Mouse (Mus musculus) lung, postnatal 0 days (tissue): ENCODE measurements around the gene Mrps18c. TPM values are rescaled to one million over a fixed set of nuclear protein-coding genes. Genes with fewer than 3 reads are reported as not detected.

Experiments used
- ATAC-seq: fragments of 200-750 bp; cut with Nextera tagmentation; 2 replicates; pipeline ENCODE4 v1.8.0; 2017; ENCODE audit warnings: moderate library complexity
- DNase-seq: peaks from one replicate; pipeline ENCODE4 v3.0.0-alpha.2; 2016; ENCODE audit warnings: low spot score
- H3K27ac ChIP-seq: fragments of 300-500 bp; sonication (generic); 2 replicates; pipeline ENCODE4 v1.5.1; 2014; ENCODE audit warnings: antibody characterized with exemption, mild to moderate bottlenecking, low read length, mixed read lengths
- H3K27me3 ChIP-seq: fragments of 300-500 bp; sonication (generic); replicated peaks from 2 replicates; pipeline ENCODE4 v1.6.1; 2014; ENCODE audit warnings: low read length, mixed read lengths; ENCODE audit not compliant: insufficient read depth
- H3K36me3 ChIP-seq: fragments of 300-500 bp; sonication (generic); 2 replicates; pipeline ENCODE4 v1.6.1; 2014; ENCODE audit warnings: low read length, mixed read lengths; ENCODE audit not compliant: insufficient read depth
- H3K4me1 ChIP-seq: fragments of 300-500 bp; sonication (generic); 2 replicates; pipeline ENCODE4 v1.6.1; 2014; ENCODE audit warnings: antibody characterized with exemption, low read depth, low read length, mixed read lengths; ENCODE audit not compliant: insufficient read depth
- H3K4me2 ChIP-seq: fragments of 300-500 bp; sonication (generic); replicated peaks from 2 replicates; pipeline ENCODE4 v1.6.1; 2014; ENCODE audit warnings: low read depth, mild to moderate bottlenecking, low read length, moderate library complexity, mixed read lengths
- H3K4me3 ChIP-seq: fragments of 300-500 bp; sonication (generic); 2 replicates; pipeline ENCODE4 v1.5.1; 2014; ENCODE audit warnings: low read depth, low read length
- H3K9ac ChIP-seq: fragments of 300-500 bp; sonication (generic); replicated peaks from 2 replicates; pipeline ENCODE4 v1.6.1; 2014; ENCODE audit warnings: low read depth, mild to moderate bottlenecking
- H3K9me3 ChIP-seq: fragments of 300-500 bp; sonication (generic); 2 replicates; pipeline ENCODE4 v1.6.1; 2016; ENCODE audit warnings: low read length, mixed read lengths
- CTCF ChIP-seq: IDR thresholded peaks from 2 replicates; pipeline ENCODE4 v1.5.1; 2016; ENCODE audit warnings: antibody characterized with exemption, mild to moderate bottlenecking
- EP300 ChIP-seq: IDR thresholded peaks from 2 replicates; pipeline ENCODE4 v1.6.1; 2016; ENCODE audit warnings: antibody characterized with exemption, mild to moderate bottlenecking, control low read depth
- WGBS: fragments of 180-500 bp; shearing (Covaris S2); extraction: QIAGEN DNeasy Blood & Tissue Kit; methylation state at CpG from one replicate; pipeline ENCODE4 v1.1.7; 2014; 5-methylcytosine and 5-hydroxymethylcytosine counted together
- polyA plus RNA-seq: library from polyadenylated mRNA; unstranded; fragments of >200 nt; fragmentation: Nextera tagmentation; extraction: Ambion mirVana; gene quantifications from 2 replicates; pipeline ENCODE4 v1.2.1, GENCODE M21; 2015

Mrps18c gene
- polyA plus RNA-seq, 1 experiment from 2014 or later, result 145 TPM

DNA sequence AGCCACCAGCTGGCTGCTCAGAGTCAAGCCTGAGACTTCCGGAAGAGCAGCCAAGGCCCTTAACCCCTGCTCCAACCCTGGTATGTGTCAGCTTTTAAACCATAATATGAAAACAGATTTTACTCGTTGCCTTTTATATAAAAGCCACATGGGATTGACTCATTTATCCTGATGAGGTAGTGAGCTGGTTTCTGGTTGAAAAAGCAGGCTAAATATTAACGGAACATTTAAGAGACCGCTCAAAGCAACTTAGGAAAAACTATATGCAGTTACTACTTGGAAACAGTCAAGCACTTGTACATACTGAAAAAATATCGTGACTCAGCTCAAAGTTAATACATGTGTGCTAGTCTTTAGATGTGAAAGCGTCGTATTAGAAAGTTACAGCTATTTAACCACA, 6.2 kb upstream of the Mrps18c start:
- no peaks in the 10 kb centered on the region for H3K27me3 ChIP-seq
- no peak overlapping the region for H3K9ac ChIP-seq
- ATAC-seq (no peak), DNase-seq (no peak)
- no peaks in the 10 kb centered on the region for H3K36me3 ChIP-seq
- H3K4me2 ChIP-seq, result no peak overlapping the region
- no peak for TF ChIP-seq CTCF
- no peak for TF ChIP-seq EP300
- no peaks in the 10 kb centered on the region for H3K4me1 ChIP-seq
- H3K27ac ChIP-seq, result no peak overlapping the region
- 84% methylated on average over 7 of the region's 7 CpGs for WGBS
- no peaks in the 10 kb centered on the region for H3K9me3 ChIP-seq
- H3K4me3 ChIP-seq, result no peak overlapping the region

DNA sequence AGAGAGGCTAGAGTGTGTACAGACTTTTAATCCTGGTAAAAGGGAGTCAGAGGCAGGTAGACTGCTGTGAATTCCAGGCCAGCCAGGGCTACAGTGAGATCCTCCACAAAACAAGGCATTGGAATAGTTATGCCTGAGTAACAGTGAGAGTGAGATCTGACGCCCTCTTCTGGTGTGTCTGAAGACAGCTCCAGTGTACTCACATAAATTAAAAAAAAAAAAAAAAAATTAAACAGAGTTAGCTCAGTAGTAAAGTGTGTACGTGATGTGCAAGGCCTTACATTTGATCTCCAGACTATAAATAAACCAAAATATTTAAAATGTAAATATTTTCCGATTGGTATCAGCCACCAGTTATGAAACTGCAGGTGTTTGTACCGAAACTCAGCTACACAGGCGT, 4.3 kb upstream of the Mrps18c start:
- Histone ChIP-seq H3K36me3 (no peaks in the 10 kb centered on the region), H3K9me3 (no peaks in the 10 kb centered on the region), H3K4me2 (no peak overlapping the region), H3K27ac (no peak overlapping the region), H3K4me1 (0 out of 2 replicates have a peak, but pooled peaks cover under 1% of the 10 kb centered on the region), H3K9ac (no peak overlapping the region), H3K4me3 (no peak overlapping the region), H3K27me3 (no peaks in the 10 kb centered on the region)
- TF ChIP-seq EP300 (no peak), CTCF (no peak)
- 70% methylated on average over 5 of the region's 5 CpGs for WGBS
- no peak for DNase-seq
- ATAC-seq, result no peak

DNA sequence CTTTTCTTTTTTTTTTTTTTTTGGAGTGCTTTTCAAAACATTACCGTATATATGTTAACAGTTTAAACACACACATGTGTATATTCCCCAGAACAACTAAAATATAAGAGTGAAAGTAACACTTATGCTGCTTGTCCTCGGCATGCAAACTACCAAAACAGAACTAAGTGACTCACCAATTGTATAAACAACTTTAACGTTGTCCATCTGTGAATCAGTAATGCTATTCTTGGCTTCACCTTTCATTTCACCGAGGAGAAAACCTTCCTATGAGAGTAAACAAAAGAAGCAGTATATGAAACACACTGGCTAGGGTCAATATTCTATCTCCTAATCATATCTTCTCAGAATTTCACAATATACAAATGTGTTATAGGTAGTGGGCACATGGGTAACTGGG, 19.9 kb downstream of the Mrps18c start:
- TF ChIP-seq EP300, result no peak
- no peak for TF ChIP-seq CTCF
- no peak for ATAC-seq
- DNase-seq, result no peak

DNA sequence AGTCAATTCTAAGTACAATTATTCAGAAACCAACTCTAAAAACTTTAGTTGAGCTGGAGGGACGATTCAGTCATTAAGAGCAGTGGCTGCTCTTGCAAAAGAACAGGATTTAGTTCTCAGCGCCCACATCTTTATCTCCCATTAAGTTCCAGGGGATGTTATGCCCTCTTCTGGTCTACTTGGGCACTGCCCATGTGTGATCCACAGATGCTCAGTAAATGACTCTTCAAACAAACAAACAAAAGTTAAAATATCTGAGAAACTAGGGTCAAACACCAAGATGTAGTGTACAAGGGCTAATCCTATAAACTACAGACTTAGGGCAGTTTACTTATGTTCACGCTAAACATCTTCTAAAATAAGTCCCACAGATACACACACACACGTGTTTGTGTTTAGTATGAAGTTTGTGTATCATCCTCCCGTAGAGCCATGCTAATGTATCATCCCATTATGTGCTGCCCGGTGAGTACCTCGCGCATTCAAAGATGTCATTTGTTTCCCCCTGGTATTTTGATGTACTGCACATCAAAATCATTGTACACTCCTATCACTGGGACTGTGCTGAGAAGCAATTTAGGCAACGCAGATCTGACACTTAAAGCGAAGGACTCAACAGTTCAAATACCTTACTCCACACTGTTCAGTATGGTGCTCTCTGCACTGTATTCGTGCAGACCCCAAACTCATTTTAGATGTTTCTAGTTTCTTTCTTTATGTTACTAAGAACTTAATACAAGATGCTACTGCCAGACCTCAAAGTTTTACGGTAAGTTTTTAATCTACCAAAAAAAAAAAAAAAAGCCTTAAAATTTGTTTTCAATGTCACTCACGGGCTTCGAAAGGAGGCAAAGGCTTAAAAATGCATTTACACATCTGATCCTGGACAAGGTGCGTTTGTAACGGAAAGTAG, 21.4 kb downstream of the Mrps18c start:
- peak overlapping the region; percentile 86 for H3K9ac ChIP-seq
- peak overlapping the region; percentile 86 for H3K4me3 ChIP-seq
- H3K9me3 ChIP-seq, result no peaks in the 10 kb centered on the region
- no peaks in the 10 kb centered on the region for H3K36me3 ChIP-seq
- peak; percentile 52 for TF ChIP-seq CTCF
- no peak for TF ChIP-seq EP300
- no peaks in the 10 kb centered on the region; the same call in 1 of the 2 replicates for H3K4me1 ChIP-seq
- peak overlapping the region; percentile 100 for H3K4me2 ChIP-seq
- H3K27me3 ChIP-seq, result no peaks in the 10 kb centered on the region
- ATAC-seq (no peak), DNase-seq (peak; percentile 34)
- H3K27ac ChIP-seq, result no peak overlapping the region; the same call in 1 of the 2 replicates
- WGBS, result 27% methylated on average over 16 of the region's 16 CpGs

More for the DNA sequence above, 19.9 kb downstream of the Mrps18c start:
- Histone ChIP-seq H3K9me3 (no peaks in the 10 kb centered on the region), H3K4me2 (no peak overlapping the region), H3K27ac (no peak overlapping the region), H3K27me3 (no peaks in the 10 kb centered on the region), H3K4me3 (no peak overlapping the region), H3K4me1 (no peaks in the 10 kb centered on the region; the same call in 1 of the 2 replicates), H3K36me3 (no peaks in the 10 kb centered on the region), H3K9ac (no peak overlapping the region)
- WGBS, result 62% methylated on average over 4 of the region's 4 CpGs

DNA sequence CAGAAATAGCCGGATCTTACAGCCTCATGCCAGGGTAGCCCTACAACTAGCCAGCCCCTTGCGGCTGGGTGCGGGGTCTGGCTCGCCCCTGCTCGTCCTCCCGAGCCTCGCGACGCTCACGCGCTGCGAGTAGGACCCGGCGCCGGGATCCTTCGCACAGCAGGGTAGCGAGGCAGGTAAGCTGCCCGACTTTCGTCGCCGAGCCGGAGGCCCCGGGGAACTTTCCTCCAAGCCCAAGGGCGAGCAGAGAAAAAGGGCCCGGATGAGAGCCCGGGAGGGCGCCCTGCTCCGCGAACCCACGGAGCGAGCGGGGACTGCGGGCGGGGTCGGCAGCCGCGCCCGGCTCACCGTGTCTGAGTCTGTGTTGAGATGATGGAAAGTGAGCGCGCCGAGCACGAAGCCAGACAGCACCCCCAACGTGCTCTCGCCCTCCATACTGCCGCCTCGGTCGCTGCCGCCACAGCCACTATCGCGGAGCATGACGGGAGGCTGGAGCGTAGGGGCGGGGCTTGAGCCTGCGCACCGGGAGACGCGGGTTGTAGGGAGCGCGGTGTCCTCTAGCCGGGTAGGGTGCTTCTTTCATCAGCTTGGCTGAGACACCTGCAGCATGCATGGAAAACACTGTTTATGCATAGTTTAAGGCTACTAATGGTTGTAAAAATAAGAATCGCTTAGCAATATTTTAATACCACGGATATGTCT, 22.2 kb downstream of the Mrps18c start, which contains the start of gene Abraxas1:
Abraxas1 (minus strand) TSS at position 483 of the 702 bp plus-strand sequence.
- peak; percentile 97 for ATAC-seq
- Histone ChIP-seq H3K4me1 (no peaks in the 10 kb centered on the region; the same call in 1 of the 2 replicates), H3K4me3 (peak within 1 kb of the TSS; percentile 86), H3K27ac (peak within 1 kb of the TSS; percentile 59), H3K9ac (peak within 1 kb of the TSS; percentile 86), H3K27me3 (no peaks in the 10 kb centered on the region), H3K4me2 (peak within 1 kb of the TSS; percentile 100), H3K36me3 (no peaks in the 10 kb centered on the region), H3K9me3 (no peaks in the 10 kb centered on the region)
- DNase-seq, result peak; percentile 88
- WGBS, result under 1% methylated on average over 61 of the region's 63 CpGs
- TF ChIP-seq CTCF, result peak; percentile 16
- no peak for TF ChIP-seq EP300

DNA sequence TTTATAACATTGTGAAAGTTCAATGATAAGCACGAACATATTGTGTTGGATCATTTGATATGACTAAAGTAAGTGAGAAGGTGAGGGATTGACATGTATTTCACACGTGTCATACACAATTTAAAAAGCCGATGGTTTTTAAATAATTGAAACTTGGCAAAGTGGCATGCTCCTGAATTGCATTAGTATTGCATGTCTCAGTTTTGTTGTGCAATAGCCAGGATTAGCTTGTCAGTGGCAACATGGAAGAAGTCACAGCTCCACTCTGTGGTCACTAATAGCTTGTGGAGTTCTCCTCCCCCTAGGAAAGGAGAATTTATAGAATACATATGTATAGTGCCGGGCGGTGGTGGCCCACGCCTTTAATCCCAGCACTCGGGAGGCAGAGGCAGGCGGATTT, 22.9 kb downstream of the Mrps18c start:
- no peaks in the 10 kb centered on the region for H3K27me3 ChIP-seq
- H3K9ac ChIP-seq, result no peak overlapping the region
- TF ChIP-seq CTCF (peak; percentile 41), EP300 (no peak)
- DNase-seq (peak; percentile 82), ATAC-seq (peak; percentile 60)
- no peaks in the 10 kb centered on the region; the same call in 1 of the 2 replicates for H3K4me1 ChIP-seq
- no peak overlapping the region; the same call in 1 of the 2 replicates for H3K4me3 ChIP-seq
- H3K9me3 ChIP-seq, result no peaks in the 10 kb centered on the region
- no peaks in the 10 kb centered on the region for H3K36me3 ChIP-seq
- 68% methylated on average over 8 of the region's 8 CpGs for WGBS
- H3K4me2 ChIP-seq, result peak overlapping the region; percentile 100
- H3K27ac ChIP-seq, result no peak overlapping the region
